In genomic region chr8:111801456-111801855, GRCm38 (mm10) we compare ENCODE assay signal across 9 mouse cellular contexts. TPM values are rescaled to one million over a fixed set of nuclear protein-coding genes. Genes with fewer than 3 reads are reported as not detected.
DNase-seq lines count a peak whose midpoint lies in the region; ATAC-seq and TF ChIP-seq lines count a peak whose summit lies in the region.
"Had no signal": no experiment of that assay in that cellular context is flagged by ENCODE, and none has a peak within 500 bp of the region (broad histone marks: within the 10 kb centered on the region; RNA-seq: fewer than 3 reads in every experiment).

No protein-coding gene starts in this region.

- TF ChIP-seq CTCF in kidney, postnatal 0 days (IDR thresholded peaks at IDR 0.05; ENCODE audit: low read depth) = no peak

- H3K9me3 ChIP-seq in kidney, postnatal 0 days (replicated peaks; ENCODE audit: low read length) = no peaks in the 10 kb centered on the region
- no peaks in the 10 kb centered on the region for H3K9me3 ChIP-seq in embryonic facial prominence, embryonic 12.5 days

- H3K4me3 ChIP-seq in kidney, postnatal 0 days (replicated peaks; ENCODE audit: low read depth, low read length) = no peak overlapping the region
- no peak overlapping the region for H3K4me3 ChIP-seq in brown adipose tissue, adult 24 weeks (ENCODE audit: insufficient read depth, low read depth, low read length)
- no peak overlapping the region for H3K4me3 ChIP-seq in embryonic facial prominence, embryonic 12.5 days

- no peak overlapping the region for H3K9ac ChIP-seq in kidney, postnatal 0 days (ENCODE audit: low read depth, low read length)
- no peak overlapping the region for H3K9ac ChIP-seq in embryonic facial prominence, embryonic 12.5 days

- 0 out of 2 replicates have a peak, but pooled peaks cover 15% of the 10 kb centered on the region for H3K4me1 ChIP-seq in kidney, postnatal 0 days (replicated peaks; ENCODE audit: insufficient read depth, low read length)
- H3K4me1 ChIP-seq in brown adipose tissue, adult 24 weeks (ENCODE audit: control insufficient read depth, insufficient read depth, insufficient read length, low read length) = peaks cover 29% of the 10 kb centered on the region
- H3K4me1 ChIP-seq in embryonic facial prominence, embryonic 12.5 days = 0 out of 2 replicates have a peak, but pooled peaks cover 3% of the 10 kb centered on the region

- peak overlapping the region; percentile 66 for H3K27ac ChIP-seq in kidney, postnatal 0 days
- H3K27ac ChIP-seq in brown adipose tissue, adult 24 weeks (replicated peaks; ENCODE audit: low read depth, low read length) = peak overlapping the region; percentile 72
- 0 out of 2 replicates have a peak overlapping the region, but pooled peaks have one; percentile 19 for H3K27ac ChIP-seq in embryonic facial prominence, embryonic 12.5 days

- no peak for ATAC-seq in kidney, postnatal 0 days (replicated peaks; ENCODE audit: low FRiP score, low read depth)
- ATAC-seq in embryonic facial prominence, embryonic 12.5 days (ENCODE audit: insufficient number of reproducible peaks, insufficient read depth, low FRiP score, low TSS enrichment) = no peak

- peak; percentile 76 for DNase-seq in kidney, postnatal 0 days (ENCODE audit: low spot score)
- DNase-seq in kidney, adult 9 months = no peak
- peak; percentile 39 to 58 for DNase-seq in kidney, postnatal 4 days
- DNase-seq in retina, embryonic 14.5 days (ENCODE audit: low spot score) = no peak
- DNase-seq in B cell, adult 2 months = no peak
- DNase-seq: left cerebral cortex, postnatal 4 days; right cerebral cortex, postnatal 25 days had no signal

- H3K36me3 ChIP-seq in kidney, postnatal 0 days (ENCODE audit: insufficient read depth, low read length) = no peaks in the 10 kb centered on the region
- H3K36me3 ChIP-seq in embryonic facial prominence, embryonic 12.5 days = peaks cover 7% of the 10 kb centered on the region; the same call in 1 of the 2 replicates

- H3K27me3 ChIP-seq in kidney, postnatal 0 days (ENCODE audit: insufficient read depth, low read length) = no peaks in the 10 kb centered on the region
- no peaks in the 10 kb centered on the region for H3K27me3 ChIP-seq in embryonic facial prominence, embryonic 12.5 days

- WGBS in kidney, postnatal 0 days = 16% methylated on average over 6 of the region's 6 CpGs
- 17% methylated on average over 6 of the region's 6 CpGs for WGBS in embryonic facial prominence, embryonic 12.5 days

- no peak overlapping the region for H3K4me2 ChIP-seq in kidney, postnatal 0 days (ENCODE audit: low read length)
- no peak overlapping the region for H3K4me2 ChIP-seq in embryonic facial prominence, embryonic 12.5 days (replicated peaks)

RNA-seq across cellular contexts. Expression of gene Cfdp1, which starts 52.6 kb away (rescaled TPM):
- polyA plus RNA-seq in kidney, postnatal 0 days (2015; fragmentation: Nextera tagmentation; extraction: Ambion mirVana) = 180 and 183 TPM in 2 replicates
- polyA plus RNA-seq in brown adipose tissue, adult 24 weeks (2012; ENCODE audit: insufficient read depth, insufficient read length, missing spikeins) = 60.6 and 88.8 TPM in 2 replicates
- polyA plus RNA-seq in embryonic facial prominence, embryonic 12.5 days (2016; fragmentation: Nextera tagmentation; extraction: Ambion mirVana) = 235 and 250 TPM in 2 replicates

RNA-seq across cellular contexts. Expression of gene Bcar1, which starts 57.8 kb away (rescaled TPM):
- 48.7 and 49.1 TPM in 2 replicates for polyA plus RNA-seq in kidney, postnatal 0 days (2015; fragmentation: Nextera tagmentation; extraction: Ambion mirVana)
- 6.5 and 8.7 TPM in 2 replicates for polyA plus RNA-seq in brown adipose tissue, adult 24 weeks (2012; ENCODE audit: insufficient read depth, insufficient read length, missing spikeins)
- polyA plus RNA-seq in embryonic facial prominence, embryonic 12.5 days (2016; fragmentation: Nextera tagmentation; extraction: Ambion mirVana) = 40.0 and 41.1 TPM in 2 replicates

Comparison
In these comparisons a context has a peak if more than half of its experiments do, and no peak if none do; other contexts are left out.
1. DNase-seq: peak in kidney, postnatal 0 days (single experiment) and kidney, postnatal 4 days (2 of 2); none in kidney, adult 9 months (single experiment), retina, embryonic 14.5 days (single experiment) and B cell, adult 2 months (0 of 2).
2. H3K27ac ChIP-seq: peak in every context shown above with its lines; median percentile 72 in brown adipose tissue, adult 24 weeks; 66 in kidney, postnatal 0 days; 19 in embryonic facial prominence, embryonic 12.5 days.